Mouse (Mus musculus): Measurements from ENCODE around the gene Trpc4ap. TPM values are rescaled to one million over a fixed set of nuclear protein-coding genes. Genes with fewer than 3 reads are reported as not detected.
"Not testable (repeated sequence)": the region's sequence is repeated elsewhere in the genome, so short reads cannot be mapped to it uniquely, and the experiment has no call there.

Trpc4ap gene
- polyA plus RNA-seq, 1 experiment from 2014 or later = 123 TPM

DNA sequence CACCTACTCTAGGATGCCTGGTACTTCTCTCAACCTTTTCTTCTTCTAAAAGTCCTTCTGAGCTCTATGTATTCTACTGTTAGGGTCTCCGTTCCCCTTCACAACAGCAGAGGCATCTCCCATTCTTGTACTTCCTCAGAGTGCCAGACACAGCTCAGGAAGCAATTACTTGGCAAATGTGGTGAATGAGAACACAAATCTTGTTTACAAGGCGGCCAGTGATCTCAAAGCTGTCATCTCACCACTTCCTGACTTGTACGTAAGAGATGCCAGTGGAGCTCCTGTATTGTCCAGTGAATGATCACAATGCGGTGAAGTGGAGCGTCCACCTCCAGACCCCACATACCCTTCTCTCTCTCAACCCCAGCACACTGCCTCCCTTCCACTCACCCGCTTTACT lies 32.3 kb upstream of the Trpc4ap start:
- ATAC-seq (ENCODE audit: low read depth) = no peak
- H3K27me3 ChIP-seq (ENCODE audit: control insufficient read depth, insufficient read depth, low read depth, low read length) = no peaks in the 10 kb centered on the region

DNA sequence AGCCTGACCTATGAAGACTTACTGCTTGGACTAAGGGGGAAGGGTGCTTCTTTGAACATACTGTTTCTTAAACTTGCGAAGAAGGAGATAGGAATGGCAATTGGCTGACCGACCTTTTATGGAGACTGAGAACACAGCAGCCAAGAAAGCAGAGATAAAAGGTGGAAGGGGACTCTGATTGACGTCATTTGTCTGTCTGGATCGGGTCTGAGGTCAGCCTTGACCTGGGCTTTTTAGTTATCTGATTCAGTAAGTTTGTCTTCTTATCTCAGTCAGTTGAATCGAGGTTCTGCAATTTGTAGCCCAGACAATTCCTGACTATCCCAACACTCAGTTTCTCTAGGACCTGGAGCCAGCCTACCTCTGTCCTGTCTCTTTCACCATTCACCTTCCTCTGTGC lies 31.9 kb upstream of the Trpc4ap start:
- 51% methylated on average over 5 of the region's 5 CpGs for WGBS
- H3K4me2 ChIP-seq (ENCODE audit: low read depth, low read length) = no peak overlapping the region
- no peaks in the 10 kb centered on the region for H3K9me3 ChIP-seq (ENCODE audit: control insufficient read depth, low read length)
- H3K9ac ChIP-seq (ENCODE audit: low read length) = no peak overlapping the region
- no peak for ATAC-seq (ENCODE audit: low read depth)
- H3K4me3 ChIP-seq (ENCODE audit: low read length) = no peak overlapping the region
- no peak overlapping the region for H3K27ac ChIP-seq (ENCODE audit: low read length)
- no peaks in the 10 kb centered on the region for H3K27me3 ChIP-seq (ENCODE audit: control insufficient read depth, insufficient read depth, low read depth, low read length)
- H3K36me3 ChIP-seq (ENCODE audit: control insufficient read depth, insufficient read depth, low read length) = no peaks in the 10 kb centered on the region; the same call in 1 of the 2 replicates
- H3K4me1 ChIP-seq (replicated peaks; ENCODE audit: control insufficient read depth, insufficient read depth, low read length) = peaks cover 6% of the 10 kb centered on the region

More for the DNA sequence above, 32.3 kb upstream of the Trpc4ap start:
- no peak overlapping the region for H3K4me3 ChIP-seq (ENCODE audit: low read length)
- H3K9ac ChIP-seq (ENCODE audit: low read length) = no peak overlapping the region
- H3K27ac ChIP-seq (ENCODE audit: low read length) = no peak overlapping the region
- H3K4me2 ChIP-seq (ENCODE audit: low read depth, low read length) = no peak overlapping the region
- H3K9me3 ChIP-seq (ENCODE audit: control insufficient read depth, low read length) = no peaks in the 10 kb centered on the region
- H3K4me1 ChIP-seq (replicated peaks; ENCODE audit: control insufficient read depth, insufficient read depth, low read length) = peaks cover 6% of the 10 kb centered on the region
- H3K36me3 ChIP-seq (ENCODE audit: control insufficient read depth, insufficient read depth, low read length) = no peaks in the 10 kb centered on the region; the same call in 1 of the 2 replicates
- WGBS = 73% methylated on average over 6 of the region's 6 CpGs

DNA sequence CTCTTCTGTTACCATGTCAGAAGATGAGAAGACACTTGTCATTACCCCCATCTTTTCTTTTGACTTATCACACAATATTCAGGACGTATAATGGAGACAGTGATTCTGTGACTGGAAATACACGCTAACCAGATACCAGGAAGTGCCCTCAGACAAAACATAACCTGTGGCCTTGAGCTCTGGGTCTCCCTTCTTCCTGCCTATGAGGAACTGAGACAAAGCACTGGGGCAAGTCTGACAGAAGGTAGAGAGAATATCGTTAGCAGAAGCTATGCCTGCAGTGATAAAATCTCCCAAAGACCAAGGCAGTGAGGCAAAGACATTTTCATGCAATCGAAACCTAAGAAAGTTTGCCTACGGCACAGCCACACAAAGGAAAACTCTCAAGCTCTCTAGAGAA lies 28.4 kb upstream of the Trpc4ap start:
- H3K36me3 ChIP-seq (ENCODE audit: control insufficient read depth, insufficient read depth, low read length) = no peaks in the 10 kb centered on the region; the same call in 1 of the 2 replicates

DNA sequence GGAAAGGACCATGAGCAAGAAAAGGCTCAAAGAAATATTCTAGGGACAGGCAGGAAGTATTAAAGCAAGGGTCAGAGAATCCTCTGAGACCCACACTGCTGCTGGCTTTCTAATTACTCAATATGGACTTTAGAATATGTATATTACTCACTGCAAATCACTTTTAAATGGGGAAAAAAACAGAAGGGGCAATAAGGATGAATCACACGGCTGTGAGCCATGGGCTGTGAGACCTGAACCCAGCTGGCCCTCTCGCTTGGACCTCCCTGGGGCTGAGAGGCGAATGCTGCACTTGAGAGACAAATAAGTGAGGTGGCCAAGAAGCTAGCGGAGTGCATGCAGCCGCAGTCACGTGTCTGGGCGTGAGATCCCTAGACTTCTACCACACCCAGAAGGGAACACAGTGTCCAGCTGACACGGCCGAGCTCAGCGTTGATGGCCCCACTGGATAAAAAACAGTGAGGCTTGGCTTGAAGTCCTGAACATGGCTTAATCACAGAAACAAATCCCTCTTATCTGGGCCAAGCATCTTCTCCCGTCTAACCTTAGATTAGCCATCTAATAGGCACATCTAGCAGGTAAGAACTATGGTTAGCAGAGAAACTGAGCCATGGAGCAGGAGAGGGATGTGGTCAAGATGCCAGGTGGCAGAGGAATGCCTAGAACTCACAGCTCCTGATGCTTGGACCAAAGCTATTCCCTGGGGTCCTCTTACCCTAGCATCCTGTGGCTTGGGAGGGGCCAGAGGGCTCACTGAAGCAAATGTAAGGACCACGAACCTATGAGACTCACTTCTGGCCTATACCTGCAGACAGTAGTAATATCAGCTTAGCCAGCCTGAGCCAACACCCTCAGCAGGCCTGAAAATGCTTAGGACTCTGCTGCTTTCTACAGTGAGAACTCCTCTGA lies 25.2 kb upstream of the Trpc4ap start:
- no peak overlapping the region for H3K4me2 ChIP-seq (ENCODE audit: low read depth, low read length)
- no peaks in the 10 kb centered on the region for H3K4me1 ChIP-seq (replicated peaks; ENCODE audit: control insufficient read depth, insufficient read depth, low read length)
- H3K9me3 ChIP-seq (ENCODE audit: control insufficient read depth, low read length) = no peaks in the 10 kb centered on the region
- ATAC-seq (ENCODE audit: low read depth) = no peak
- H3K4me3 ChIP-seq (ENCODE audit: low read length) = no peak overlapping the region
- 85% methylated on average over 12 of the region's 12 CpGs for WGBS
- peaks cover 3% of the 10 kb centered on the region; the same call in 1 of the 2 replicates for H3K36me3 ChIP-seq (ENCODE audit: control insufficient read depth, insufficient read depth, low read length)
- H3K27me3 ChIP-seq (ENCODE audit: control insufficient read depth, insufficient read depth, low read depth, low read length) = no peaks in the 10 kb centered on the region
- no peak overlapping the region for H3K27ac ChIP-seq (ENCODE audit: low read length)
- H3K9ac ChIP-seq (ENCODE audit: low read length) = no peak overlapping the region

More for the DNA sequence above, 28.4 kb upstream of the Trpc4ap start:
- Histone ChIP-seq H3K9ac (ENCODE audit: low read length) (no peak overlapping the region), H3K9me3 (ENCODE audit: control insufficient read depth, low read length) (no peaks in the 10 kb centered on the region), H3K4me3 (ENCODE audit: low read length) (no peak overlapping the region), H3K4me2 (ENCODE audit: low read depth, low read length) (no peak overlapping the region), H3K27me3 (ENCODE audit: control insufficient read depth, insufficient read depth, low read depth, low read length) (no peaks in the 10 kb centered on the region), H3K27ac (ENCODE audit: low read length) (no peak overlapping the region), H3K4me1 (replicated peaks; ENCODE audit: control insufficient read depth, insufficient read depth, low read length) (no peaks in the 10 kb centered on the region)
- ATAC-seq (ENCODE audit: low read depth) = no peak
- 70% methylated on average over 5 of the region's 5 CpGs for WGBS

DNA sequence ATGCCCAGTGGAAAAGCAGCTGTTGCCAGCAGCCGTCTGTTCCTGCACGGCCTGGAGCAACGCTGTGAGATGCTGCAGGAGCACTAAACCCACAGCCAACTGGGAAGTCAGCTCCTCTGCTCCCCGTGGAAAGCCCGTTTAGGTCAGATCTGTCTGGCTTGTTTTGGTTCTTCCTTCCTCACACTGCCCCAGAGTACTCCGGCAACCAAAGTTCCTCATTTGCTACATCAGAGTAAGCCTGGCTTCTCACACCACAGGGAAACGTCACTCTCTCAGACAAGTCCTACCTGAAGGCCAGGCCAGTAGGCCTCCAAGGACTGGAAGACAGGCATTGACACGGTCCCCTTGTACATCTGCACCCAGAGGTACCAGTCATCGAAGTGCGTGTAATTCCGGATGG lies 18.4 kb upstream of the Trpc4ap start:
- Histone ChIP-seq H3K27ac (ENCODE audit: low read length) (no peak overlapping the region), H3K4me2 (ENCODE audit: low read depth, low read length) (no peak overlapping the region), H3K27me3 (ENCODE audit: control insufficient read depth, insufficient read depth, low read depth, low read length) (no peaks in the 10 kb centered on the region), H3K9me3 (ENCODE audit: control insufficient read depth, low read length) (no peaks in the 10 kb centered on the region), H3K9ac (ENCODE audit: low read length) (no peak overlapping the region), H3K4me3 (ENCODE audit: low read length) (no peak overlapping the region), H3K36me3 (ENCODE audit: control insufficient read depth, insufficient read depth, low read length) (peaks cover 18% of the 10 kb centered on the region), H3K4me1 (replicated peaks; ENCODE audit: control insufficient read depth, insufficient read depth, low read length) (no peaks in the 10 kb centered on the region)
- no peak for ATAC-seq (ENCODE audit: low read depth)
- WGBS = 84% methylated on average over 11 of the region's 11 CpGs

DNA sequence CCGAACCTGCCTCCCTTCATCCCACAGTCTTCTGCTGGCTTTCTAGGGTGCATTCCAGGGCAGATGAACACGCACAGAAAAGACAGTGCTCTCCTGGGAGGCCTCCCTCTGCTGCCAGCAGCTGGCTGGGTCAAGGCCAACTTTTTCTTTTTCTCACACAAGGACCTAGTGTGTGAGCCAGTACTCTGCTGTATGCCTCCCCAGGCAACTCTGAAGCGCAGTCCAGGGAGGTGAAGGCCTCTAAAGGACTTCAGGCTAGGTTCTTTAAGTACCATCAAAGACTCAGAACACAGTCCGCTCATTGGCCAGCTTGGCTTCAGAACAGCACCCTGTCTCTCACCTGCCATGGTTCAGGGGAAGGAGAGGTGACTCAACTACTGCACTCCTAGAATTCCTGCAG lies 15.1 kb upstream of the Trpc4ap start:
- H3K27me3 ChIP-seq (ENCODE audit: control insufficient read depth, insufficient read depth, low read depth, low read length) = no peaks in the 10 kb centered on the region
- H3K4me2 ChIP-seq (ENCODE audit: low read depth, low read length) = no peak overlapping the region
- no peak overlapping the region for H3K4me3 ChIP-seq (ENCODE audit: low read length)
- no peak overlapping the region for H3K9ac ChIP-seq (ENCODE audit: low read length)
- no peaks in the 10 kb centered on the region for H3K4me1 ChIP-seq (replicated peaks; ENCODE audit: control insufficient read depth, insufficient read depth, low read length)
- ATAC-seq (ENCODE audit: low read depth) = peak; percentile 47; the same call in 1 of the 2 replicates
- no peak overlapping the region for H3K27ac ChIP-seq (ENCODE audit: low read length)
- peaks cover 22% of the 10 kb centered on the region for H3K36me3 ChIP-seq (ENCODE audit: control insufficient read depth, insufficient read depth, low read length)
- 61% methylated on average over 4 of the region's 4 CpGs for WGBS
- H3K9me3 ChIP-seq (ENCODE audit: control insufficient read depth, low read length) = no peaks in the 10 kb centered on the region

DNA sequence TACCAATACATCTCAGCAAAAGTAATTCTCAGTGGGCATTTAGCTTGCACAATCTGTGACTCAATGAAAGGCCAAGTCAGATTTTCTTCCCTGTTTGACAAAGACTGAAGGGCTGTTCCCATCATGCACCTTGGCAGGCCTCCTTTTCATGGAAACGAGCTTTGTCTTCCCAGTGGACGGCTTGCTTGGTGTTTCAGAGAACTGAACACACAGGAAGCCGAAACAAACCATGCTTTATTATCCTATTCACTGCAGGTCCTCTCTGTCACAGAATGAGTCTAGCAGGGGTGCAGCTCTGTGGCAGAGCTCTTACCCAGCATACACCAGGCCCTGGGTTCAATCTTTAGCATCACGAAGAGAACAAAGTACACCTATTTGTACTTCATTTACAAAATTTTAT lies 11.4 kb upstream of the Trpc4ap start:
- 61% methylated on average over 4 of the region's 4 CpGs for WGBS
- no peak for ATAC-seq (ENCODE audit: low read depth)
- no peak overlapping the region for H3K4me3 ChIP-seq (ENCODE audit: low read length)
- peaks cover 20% of the 10 kb centered on the region for H3K36me3 ChIP-seq (ENCODE audit: control insufficient read depth, insufficient read depth, low read length)
- H3K4me2 ChIP-seq (ENCODE audit: low read depth, low read length) = no peak overlapping the region
- H3K9me3 ChIP-seq (ENCODE audit: control insufficient read depth, low read length) = no peaks in the 10 kb centered on the region
- no peak overlapping the region for H3K9ac ChIP-seq (ENCODE audit: low read length)
- H3K27me3 ChIP-seq (ENCODE audit: control insufficient read depth, insufficient read depth, low read depth, low read length) = no peaks in the 10 kb centered on the region
- no peak overlapping the region for H3K27ac ChIP-seq (ENCODE audit: low read length)
- H3K4me1 ChIP-seq (replicated peaks; ENCODE audit: control insufficient read depth, insufficient read depth, low read length) = no peaks in the 10 kb centered on the region

DNA sequence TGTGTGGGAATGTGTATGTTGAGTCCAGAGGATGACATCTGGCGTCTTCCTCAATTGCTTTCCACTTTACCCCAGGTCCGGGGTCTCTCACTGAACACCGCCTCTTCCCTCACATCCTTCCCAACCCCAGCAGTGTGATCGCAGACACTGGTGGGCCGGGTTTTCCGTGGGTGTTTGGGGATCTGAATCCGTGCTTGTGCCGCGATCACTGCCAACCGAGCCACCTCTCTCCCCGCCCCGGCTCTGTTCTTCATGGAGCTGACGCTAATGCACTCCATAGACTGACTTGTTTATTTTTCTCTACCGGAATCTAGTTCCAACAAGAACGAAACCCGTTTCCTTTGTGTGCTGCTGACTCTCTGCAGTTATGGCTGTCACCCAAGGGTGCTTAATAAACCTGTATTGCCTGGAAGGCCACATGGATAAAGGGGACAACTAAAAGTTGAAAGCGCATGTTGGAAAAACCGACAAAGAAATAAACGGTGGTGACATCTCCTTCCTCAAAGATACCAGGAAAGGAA lies 9.3 kb upstream of the Trpc4ap start:
- no peak for ATAC-seq (ENCODE audit: low read depth)

DNA sequence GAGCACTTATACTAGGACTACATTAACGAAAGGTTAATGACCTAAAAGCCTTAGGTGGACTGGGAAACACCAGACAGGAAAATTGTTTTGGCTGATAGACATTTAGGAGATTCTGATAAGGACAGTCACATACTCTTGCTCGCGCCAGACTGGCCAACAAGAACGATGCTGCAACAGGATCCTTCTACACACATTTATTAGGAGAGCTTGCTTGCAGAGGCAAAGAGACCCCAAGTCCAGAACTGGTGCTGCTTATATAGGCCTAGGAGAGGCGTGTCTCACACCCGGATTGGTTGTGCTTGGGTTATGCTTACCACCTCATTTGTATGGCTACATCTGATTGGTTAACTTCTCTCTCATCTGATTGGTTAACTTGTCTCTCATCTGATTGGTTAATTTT lies 6.3 kb upstream of the Trpc4ap start:
- H3K4me3 ChIP-seq (ENCODE audit: low read length); H3K27me3 ChIP-seq (ENCODE audit: control insufficient read depth, insufficient read depth, low read depth, low read length); ATAC-seq (ENCODE audit: low read depth); H3K9ac ChIP-seq (ENCODE audit: low read length); H3K36me3 ChIP-seq (ENCODE audit: control insufficient read depth, insufficient read depth, low read length); H3K4me1 ChIP-seq (replicated peaks; ENCODE audit: control insufficient read depth, insufficient read depth, low read length); H3K4me2 ChIP-seq (ENCODE audit: low read depth, low read length); H3K27ac ChIP-seq (ENCODE audit: low read length); H3K9me3 ChIP-seq (ENCODE audit: control insufficient read depth, low read length): not testable (repeated sequence)
- WGBS = 87% methylated on average over 6 of the region's 6 CpGs

More for the DNA sequence above, 9.3 kb upstream of the Trpc4ap start:
- H3K27me3 ChIP-seq (ENCODE audit: control insufficient read depth, insufficient read depth, low read depth, low read length) = no peaks in the 10 kb centered on the region
- H3K9ac ChIP-seq (ENCODE audit: low read length) = no peak overlapping the region
- no peaks in the 10 kb centered on the region for H3K9me3 ChIP-seq (ENCODE audit: control insufficient read depth, low read length)
- WGBS = 57% methylated on average over 19 of the region's 19 CpGs
- H3K27ac ChIP-seq (ENCODE audit: low read length) = no peak overlapping the region
- no peaks in the 10 kb centered on the region for H3K4me1 ChIP-seq (replicated peaks; ENCODE audit: control insufficient read depth, insufficient read depth, low read length)
- H3K4me3 ChIP-seq (ENCODE audit: low read length) = no peak overlapping the region
- H3K36me3 ChIP-seq (ENCODE audit: control insufficient read depth, insufficient read depth, low read length) = peaks cover 14% of the 10 kb centered on the region; the same call in 1 of the 2 replicates
- H3K4me2 ChIP-seq (ENCODE audit: low read depth, low read length) = no peak overlapping the region

Data from lung, embryonic 16.5 days (tissue).